Mouse (Mus musculus): Measurements from ENCODE around the gene Phactr4. TPM values are rescaled to one million over a fixed set of nuclear protein-coding genes. Genes with fewer than 3 reads are reported as not detected.

The Phactr4 gene
- polyA plus RNA-seq, 1 experiment from 2014 or later = 29.1 TPM

DNA sequence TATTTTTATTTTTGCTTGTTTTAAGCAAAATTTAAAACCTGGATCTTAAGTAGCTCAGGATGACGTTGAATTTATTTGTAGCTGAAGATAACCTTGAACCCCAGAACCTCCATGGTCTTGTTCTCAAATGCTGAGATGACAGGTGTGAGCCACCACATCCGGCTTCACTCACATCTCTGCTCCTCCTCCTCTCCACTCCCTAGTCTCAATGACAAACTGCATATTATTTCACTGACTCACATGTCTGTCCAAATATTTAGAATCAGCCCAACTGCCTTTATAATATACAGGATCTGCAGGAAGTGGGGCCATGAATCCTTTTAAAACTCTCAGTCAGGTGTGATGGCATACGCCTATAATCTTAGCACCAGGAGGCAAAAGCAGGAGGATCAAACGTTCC, 33.0 kb downstream of the Phactr4 start:
- Histone ChIP-seq H3K27me3 (ENCODE audit: control insufficient read depth, insufficient read depth, low read length) (no peaks in the 10 kb centered on the region), H3K4me3 (ENCODE audit: low read depth, low read length) (no peak overlapping the region), H3K4me2 (no peak overlapping the region), H3K27ac (ENCODE audit: low read depth, low read length) (no peak overlapping the region), H3K4me1 (ENCODE audit: control insufficient read depth, insufficient read depth, low read length) (peaks cover 4% of the 10 kb centered on the region), H3K9me3 (replicated peaks; ENCODE audit: control insufficient read depth, low read length) (no peaks in the 10 kb centered on the region), H3K36me3 (ENCODE audit: control insufficient read depth, insufficient read depth, low read length) (peaks cover 5% of the 10 kb centered on the region), H3K9ac (ENCODE audit: low read depth, low read length) (no peak overlapping the region)
- WGBS (ENCODE audit: insufficient replicate concordance) = 78% methylated on average over 4 of the region's 4 CpGs
- ATAC-seq (replicated peaks; ENCODE audit: insufficient number of reproducible peaks, low FRiP score, low TSS enrichment) = no peak

DNA sequence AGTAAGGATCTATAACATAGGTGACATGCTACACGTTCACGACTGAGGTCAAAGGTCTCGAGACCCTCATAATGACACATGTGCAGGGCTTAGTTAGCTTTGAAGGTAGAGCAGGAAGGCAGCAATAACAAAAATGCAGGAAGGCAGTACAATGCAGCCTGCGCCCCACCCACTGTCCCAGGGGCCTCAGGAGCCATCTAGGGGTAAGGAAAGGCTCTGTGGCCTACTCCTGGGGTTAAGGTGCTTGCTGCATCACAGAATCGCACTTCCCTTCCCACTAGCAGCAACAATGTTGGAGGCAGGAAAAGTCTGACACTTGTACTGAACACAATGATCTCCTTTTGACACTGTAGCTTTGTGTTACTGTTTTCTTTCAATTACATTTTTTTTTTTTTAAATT, 34.7 kb downstream of the Phactr4 start:
- no peak for ATAC-seq (replicated peaks; ENCODE audit: insufficient number of reproducible peaks, low FRiP score, low TSS enrichment)
- H3K27me3 ChIP-seq (ENCODE audit: control insufficient read depth, insufficient read depth, low read length) = no peaks in the 10 kb centered on the region
- H3K9ac ChIP-seq (ENCODE audit: low read depth, low read length) = no peak overlapping the region
- WGBS (ENCODE audit: insufficient replicate concordance) = 71% methylated on average over 5 of the region's 5 CpGs
- H3K27ac ChIP-seq (ENCODE audit: low read depth, low read length) = no peak overlapping the region
- no peaks in the 10 kb centered on the region for H3K9me3 ChIP-seq (replicated peaks; ENCODE audit: control insufficient read depth, low read length)
- peaks cover 5% of the 10 kb centered on the region for H3K36me3 ChIP-seq (ENCODE audit: control insufficient read depth, insufficient read depth, low read length)
- peaks cover 4% of the 10 kb centered on the region for H3K4me1 ChIP-seq (ENCODE audit: control insufficient read depth, insufficient read depth, low read length)
- no peak overlapping the region for H3K4me3 ChIP-seq (ENCODE audit: low read depth, low read length)
- H3K4me2 ChIP-seq = no peak overlapping the region

- no peaks in the 10 kb centered on the region for H3K9me3 ChIP-seq (replicated peaks; ENCODE audit: control insufficient read depth, low read length)
- 83% methylated on average over 7 of the region's 7 CpGs for WGBS (ENCODE audit: insufficient replicate concordance)
- no peak overlapping the region for H3K9ac ChIP-seq (ENCODE audit: low read depth, low read length)
- peaks cover 4% of the 10 kb centered on the region for H3K4me1 ChIP-seq (ENCODE audit: control insufficient read depth, insufficient read depth, low read length)
- no peaks in the 10 kb centered on the region for H3K27me3 ChIP-seq (ENCODE audit: control insufficient read depth, insufficient read depth, low read length)
- peaks cover 5% of the 10 kb centered on the region for H3K36me3 ChIP-seq (ENCODE audit: control insufficient read depth, insufficient read depth, low read length)
- H3K4me3 ChIP-seq (ENCODE audit: low read depth, low read length) = no peak overlapping the region
- H3K27ac ChIP-seq (ENCODE audit: low read depth, low read length) = no peak overlapping the region
- no peak overlapping the region for H3K4me2 ChIP-seq
- ATAC-seq (replicated peaks; ENCODE audit: insufficient number of reproducible peaks, low FRiP score, low TSS enrichment) = no peak
Measured at GRCm38 (mm10) chr4:132386846-132387245, 35.4 kb downstream of the Phactr4 start.

GRCm38 (mm10) chr4:132385771-132386410, 36.4 kb downstream of the Phactr4 start:
- Histone ChIP-seq H3K9ac (ENCODE audit: low read depth, low read length) (no peak overlapping the region), H3K4me1 (ENCODE audit: control insufficient read depth, insufficient read depth, low read length) (peaks cover 4% of the 10 kb centered on the region), H3K27ac (ENCODE audit: low read depth, low read length) (no peak overlapping the region), H3K4me2 (no peak overlapping the region), H3K36me3 (ENCODE audit: control insufficient read depth, insufficient read depth, low read length) (peaks cover 5% of the 10 kb centered on the region), H3K4me3 (ENCODE audit: low read depth, low read length) (no peak overlapping the region), H3K27me3 (ENCODE audit: control insufficient read depth, insufficient read depth, low read length) (no peaks in the 10 kb centered on the region), H3K9me3 (replicated peaks; ENCODE audit: control insufficient read depth, low read length) (no peaks in the 10 kb centered on the region)
- ATAC-seq (replicated peaks; ENCODE audit: insufficient number of reproducible peaks, low FRiP score, low TSS enrichment) = no peak
- 79% methylated on average over 8 of the region's 8 CpGs for WGBS (ENCODE audit: insufficient replicate concordance)

DNA sequence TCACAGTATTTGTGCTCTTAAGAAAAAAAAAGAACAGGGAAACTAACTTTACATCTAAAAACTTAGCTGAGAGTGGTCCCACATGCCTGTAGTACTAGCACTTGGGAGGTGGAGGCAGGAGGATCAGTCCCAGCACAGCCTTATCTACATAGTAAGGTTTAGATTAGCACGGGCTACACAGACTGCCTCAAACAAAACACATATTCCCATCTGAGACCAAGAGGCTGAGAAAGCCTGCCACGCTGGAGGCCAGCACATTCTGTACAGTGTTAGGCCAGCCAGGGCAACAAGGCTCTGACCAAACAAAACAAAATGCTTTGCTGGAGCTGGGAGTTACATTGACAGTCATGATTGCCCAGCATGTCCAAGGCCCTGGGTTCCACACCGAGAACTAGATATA, 38.8 kb downstream of the Phactr4 start:
- Histone ChIP-seq H3K27me3 (ENCODE audit: control insufficient read depth, insufficient read depth, low read length) (no peaks in the 10 kb centered on the region), H3K9ac (ENCODE audit: low read depth, low read length) (no peak overlapping the region), H3K27ac (ENCODE audit: low read depth, low read length) (no peak overlapping the region), H3K36me3 (ENCODE audit: control insufficient read depth, insufficient read depth, low read length) (peaks cover 5% of the 10 kb centered on the region), H3K9me3 (replicated peaks; ENCODE audit: control insufficient read depth, low read length) (no peaks in the 10 kb centered on the region), H3K4me2 (no peak overlapping the region), H3K4me3 (ENCODE audit: low read depth, low read length) (no peak overlapping the region), H3K4me1 (ENCODE audit: control insufficient read depth, insufficient read depth, low read length) (peaks cover 4% of the 10 kb centered on the region)
- WGBS (ENCODE audit: insufficient replicate concordance) = 45% methylated on average over 3 of the region's 3 CpGs
- no peak for ATAC-seq (replicated peaks; ENCODE audit: insufficient number of reproducible peaks, low FRiP score, low TSS enrichment)

- Histone ChIP-seq H3K27me3 (ENCODE audit: control insufficient read depth, insufficient read depth, low read length) (no peaks in the 10 kb centered on the region), H3K36me3 (ENCODE audit: control insufficient read depth, insufficient read depth, low read length) (peaks cover 13% of the 10 kb centered on the region)
Measured at GRCm38 (mm10) chr4:132382296-132382695, 40.0 kb downstream of the Phactr4 start.

GRCm38 (mm10) chr4:132380965-132381616, 41.2 kb downstream of the Phactr4 start:
- 85% methylated on average over 2 of the region's 2 CpGs for WGBS (ENCODE audit: insufficient replicate concordance)
- no peak overlapping the region for H3K4me3 ChIP-seq (ENCODE audit: low read depth, low read length)
- no peak overlapping the region for H3K27ac ChIP-seq (ENCODE audit: low read depth, low read length)
- H3K9ac ChIP-seq (ENCODE audit: low read depth, low read length) = no peak overlapping the region
- H3K9me3 ChIP-seq (replicated peaks; ENCODE audit: control insufficient read depth, low read length) = no peaks in the 10 kb centered on the region
- H3K4me2 ChIP-seq = no peak overlapping the region
- no peaks in the 10 kb centered on the region for H3K4me1 ChIP-seq (ENCODE audit: control insufficient read depth, insufficient read depth, low read length)
- peaks cover 15% of the 10 kb centered on the region for H3K36me3 ChIP-seq (ENCODE audit: control insufficient read depth, insufficient read depth, low read length)
- H3K27me3 ChIP-seq (ENCODE audit: control insufficient read depth, insufficient read depth, low read length) = no peaks in the 10 kb centered on the region
- no peak for ATAC-seq (replicated peaks; ENCODE audit: insufficient number of reproducible peaks, low FRiP score, low TSS enrichment)

More at GRCm38 (mm10) chr4:132382296-132382695, 40.0 kb downstream of the Phactr4 start:
- no peak overlapping the region for H3K27ac ChIP-seq (ENCODE audit: low read depth, low read length)
- ATAC-seq (replicated peaks; ENCODE audit: insufficient number of reproducible peaks, low FRiP score, low TSS enrichment) = no peak
- H3K4me2 ChIP-seq = no peak overlapping the region
- H3K4me3 ChIP-seq (ENCODE audit: low read depth, low read length) = no peak overlapping the region
- H3K4me1 ChIP-seq (ENCODE audit: control insufficient read depth, insufficient read depth, low read length) = no peaks in the 10 kb centered on the region
- 77% methylated on average over 4 of the region's 4 CpGs for WGBS (ENCODE audit: insufficient replicate concordance)
- no peaks in the 10 kb centered on the region for H3K9me3 ChIP-seq (replicated peaks; ENCODE audit: control insufficient read depth, low read length)
- no peak overlapping the region for H3K9ac ChIP-seq (ENCODE audit: low read depth, low read length)

- 88% methylated on average over 1 of the region's 1 CpGs for WGBS (ENCODE audit: insufficient replicate concordance)
Measured at GRCm38 (mm10) chr4:132373820-132374219, 48.5 kb downstream of the Phactr4 start.

More at GRCm38 (mm10) chr4:132373820-132374219, 48.5 kb downstream of the Phactr4 start:
- no peak overlapping the region for H3K4me2 ChIP-seq
- no peak overlapping the region for H3K4me3 ChIP-seq (ENCODE audit: low read depth, low read length)
- H3K27ac ChIP-seq (ENCODE audit: low read depth, low read length) = no peak overlapping the region
- H3K4me1 ChIP-seq (ENCODE audit: control insufficient read depth, insufficient read depth, low read length) = no peaks in the 10 kb centered on the region
- ATAC-seq (replicated peaks; ENCODE audit: insufficient number of reproducible peaks, low FRiP score, low TSS enrichment) = no peak
- no peaks in the 10 kb centered on the region for H3K9me3 ChIP-seq (replicated peaks; ENCODE audit: control insufficient read depth, low read length)
- no peak overlapping the region for H3K9ac ChIP-seq (ENCODE audit: low read depth, low read length)
- no peaks in the 10 kb centered on the region for H3K27me3 ChIP-seq (ENCODE audit: control insufficient read depth, insufficient read depth, low read length)
- H3K36me3 ChIP-seq (ENCODE audit: control insufficient read depth, insufficient read depth, low read length) = peaks cover 33% of the 10 kb centered on the region
